Mouse (Mus musculus) midbrain, embryonic 10.5 days (tissue): ENCODE results near the gene Hps1. TPM values are rescaled to one million over a fixed set of nuclear protein-coding genes. Genes with fewer than 3 reads are reported as not detected.

Experiments used
- DNase-seq: peaks from one replicate; pipeline ENCODE4 v3.0.0-alpha.2; 2017; ENCODE audit warnings: low spot score
- H3K27ac ChIP-seq: fragments of 300-500 bp; sonication (generic); replicated peaks from 2 replicates; pipeline ENCODE4 v1.5.1; 2016; ENCODE audit warnings: mild to moderate bottlenecking
- H3K27me3 ChIP-seq: fragments of 300-500 bp; sonication (generic); 2 replicates; pipeline ENCODE4 v1.6.1; 2016; ENCODE audit warnings: low read depth, mild to moderate bottlenecking; ENCODE audit not compliant: poor library complexity, severe bottlenecking
- H3K36me3 ChIP-seq: fragments of 300-500 bp; sonication (generic); 2 replicates; pipeline ENCODE4 v1.6.1; 2016; ENCODE audit warnings: mild to moderate bottlenecking, moderate library complexity
- H3K4me1 ChIP-seq: fragments of 300-500 bp; sonication (generic); 2 replicates; pipeline ENCODE4 v1.6.1; 2016
- H3K4me3 ChIP-seq: fragments of 300-500 bp; sonication (generic); 2 replicates; pipeline ENCODE4 v1.5.1; 2016; ENCODE audit warnings: mild to moderate bottlenecking, moderate library complexity
- H3K9me3 ChIP-seq: fragments of 300-500 bp; sonication (generic); replicated peaks from 2 replicates; pipeline ENCODE4 v1.6.1; 2016; ENCODE audit warnings: mild to moderate bottlenecking
- WGBS: fragments of 180-500 bp; shearing (Covaris S2); methylation state at CpG from one replicate; pipeline ENCODE4 v1.1.7; 2016; 5-methylcytosine and 5-hydroxymethylcytosine counted together
- polyA plus RNA-seq: library from polyadenylated mRNA; unstranded; fragments of >200 nt; fragmentation: Nextera tagmentation; extraction: Ambion mirVana; gene quantifications from 2 replicates; pipeline ENCODE4 v1.2.1, GENCODE M21; 2016

The Hps1 gene
- polyA plus RNA-seq, 1 experiment from 2014 or later = 17.5 TPM

DNA sequence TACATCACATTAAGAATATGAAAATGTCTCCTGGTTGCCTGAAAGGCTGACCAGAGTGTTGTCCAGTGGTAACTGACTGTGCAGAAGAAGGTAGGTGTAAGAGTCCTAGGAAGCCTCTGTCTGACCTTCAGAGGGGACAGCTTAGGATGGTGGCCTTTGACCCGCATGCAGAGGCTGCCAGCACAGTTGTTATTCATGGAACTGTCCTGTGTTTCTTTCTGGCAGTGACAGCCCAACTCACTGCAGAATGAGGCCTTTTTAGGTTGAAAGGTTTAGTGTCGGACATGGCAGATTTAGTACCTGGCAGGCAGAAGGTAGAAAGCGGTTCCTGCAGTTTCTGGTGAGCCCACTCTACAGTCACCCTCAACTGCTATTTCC is 53.8 kb downstream of the Hps1 start:
- WGBS = 86% methylated on average over 3 of the region's 3 CpGs
- H3K9me3 ChIP-seq = no peaks in the 10 kb centered on the region
- DNase-seq = no peak
- no peaks in the 10 kb centered on the region for H3K4me1 ChIP-seq
- H3K27me3 ChIP-seq = no peaks in the 10 kb centered on the region
- no peak overlapping the region for H3K27ac ChIP-seq
- no peak overlapping the region for H3K4me3 ChIP-seq
- H3K36me3 ChIP-seq = no peaks in the 10 kb centered on the region

DNA sequence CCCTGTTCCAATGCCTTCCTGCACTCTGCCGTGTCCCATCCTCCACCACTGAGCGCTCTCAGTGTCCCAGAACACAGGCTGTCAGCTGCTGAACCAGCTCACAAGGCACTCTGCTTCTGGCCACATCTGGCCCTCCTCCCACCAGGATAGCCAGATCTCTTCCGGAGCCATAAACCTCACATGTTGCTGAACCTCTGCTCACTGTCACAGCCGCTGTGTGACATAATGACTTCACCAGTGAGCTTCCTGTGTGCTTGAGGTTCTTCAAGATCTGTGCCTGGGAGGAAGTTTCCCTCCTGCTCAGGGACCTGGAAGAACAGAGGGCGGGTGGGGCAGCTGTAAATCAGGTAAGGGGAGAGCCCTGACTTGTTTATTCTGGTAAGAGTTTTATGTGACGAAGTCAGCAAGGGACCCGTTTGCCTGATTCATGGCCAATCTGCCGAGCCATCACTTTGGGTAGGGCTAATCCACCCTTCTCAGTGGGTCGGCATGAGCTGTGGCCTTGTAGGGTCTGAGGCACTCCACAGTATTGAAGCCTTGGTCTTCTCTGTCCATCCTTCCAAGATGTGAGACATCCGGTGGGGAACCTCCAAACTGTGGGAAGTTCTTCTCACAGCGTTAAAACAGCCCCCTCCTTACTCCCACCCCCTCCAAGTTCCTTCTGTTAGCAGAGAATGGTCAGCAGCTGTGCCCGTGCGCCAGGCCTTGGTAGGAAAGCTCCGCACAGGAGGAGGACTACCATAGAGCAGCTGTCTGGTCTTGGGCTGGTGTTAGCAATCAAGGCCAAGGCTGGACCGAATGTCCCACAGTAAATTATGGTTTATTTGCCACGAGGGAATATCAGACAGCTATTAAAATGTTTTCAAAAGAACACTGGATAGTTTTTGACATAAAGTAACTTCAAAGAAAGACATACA is 54.5 kb downstream of the Hps1 start:
- H3K4me3 ChIP-seq = no peak overlapping the region
- H3K36me3 ChIP-seq = no peaks in the 10 kb centered on the region
- no peaks in the 10 kb centered on the region for H3K4me1 ChIP-seq
- no peak overlapping the region; the same call in 1 of the 2 replicates for H3K27ac ChIP-seq
- no peaks in the 10 kb centered on the region for H3K9me3 ChIP-seq
- WGBS = 82% methylated on average over 16 of the region's 16 CpGs
- H3K27me3 ChIP-seq = peaks cover 3% of the 10 kb centered on the region; the same call in 1 of the 2 replicates
- no peak for DNase-seq

- WGBS = 85% methylated on average over 6 of the region's 6 CpGs
- H3K4me1 ChIP-seq = peaks cover 8% of the 10 kb centered on the region
- H3K4me3 ChIP-seq = no peak overlapping the region
- H3K9me3 ChIP-seq = no peaks in the 10 kb centered on the region
- H3K36me3 ChIP-seq = no peaks in the 10 kb centered on the region
- H3K27ac ChIP-seq = no peak overlapping the region
- no peak for DNase-seq
- H3K27me3 ChIP-seq = peaks cover 3% of the 10 kb centered on the region; the same call in 1 of the 2 replicates
These were observed 56.5 kb downstream of the Hps1 start for GRCm38 (mm10) chr19:42723302-42723701.

- no peak for DNase-seq
- Histone ChIP-seq H3K27me3 (peaks cover 3% of the 10 kb centered on the region; the same call in 1 of the 2 replicates), H3K27ac (no peak overlapping the region), H3K4me3 (no peak overlapping the region), H3K9me3 (no peaks in the 10 kb centered on the region), H3K36me3 (no peaks in the 10 kb centered on the region), H3K4me1 (peaks cover 8% of the 10 kb centered on the region)
- WGBS = 80% methylated on average over 2 of the region's 2 CpGs
These were observed 57.3 kb downstream of the Hps1 start for GRCm38 (mm10) chr19:42722500-42722899.

DNA sequence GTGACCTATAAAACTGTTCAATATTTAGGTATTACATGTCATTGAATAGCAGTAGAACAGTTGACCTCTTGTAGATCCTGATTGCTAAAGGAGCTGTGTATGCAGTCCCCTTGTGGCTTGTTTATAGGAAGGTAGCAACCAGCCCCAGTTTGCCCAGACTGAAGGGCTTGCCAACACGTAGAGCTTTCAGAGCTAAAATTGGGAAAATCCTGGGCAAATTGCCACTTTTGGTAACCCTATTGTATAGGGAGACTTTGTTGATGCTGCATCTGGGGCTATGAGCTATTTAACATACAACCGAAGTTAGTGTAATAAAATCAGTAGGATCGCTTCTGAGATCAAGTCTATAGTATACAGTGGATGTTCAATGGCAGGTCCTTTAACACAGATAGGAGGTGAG is 61.7 kb downstream of the Hps1 start:
- WGBS = 90% methylated on average over 3 of the region's 3 CpGs
- Histone ChIP-seq H3K9me3 (no peaks in the 10 kb centered on the region), H3K36me3 (no peaks in the 10 kb centered on the region), H3K27ac (no peak overlapping the region), H3K4me3 (no peak overlapping the region), H3K4me1 (peaks cover 8% of the 10 kb centered on the region), H3K27me3 (peaks cover 3% of the 10 kb centered on the region; the same call in 1 of the 2 replicates)
- DNase-seq = no peak

DNA sequence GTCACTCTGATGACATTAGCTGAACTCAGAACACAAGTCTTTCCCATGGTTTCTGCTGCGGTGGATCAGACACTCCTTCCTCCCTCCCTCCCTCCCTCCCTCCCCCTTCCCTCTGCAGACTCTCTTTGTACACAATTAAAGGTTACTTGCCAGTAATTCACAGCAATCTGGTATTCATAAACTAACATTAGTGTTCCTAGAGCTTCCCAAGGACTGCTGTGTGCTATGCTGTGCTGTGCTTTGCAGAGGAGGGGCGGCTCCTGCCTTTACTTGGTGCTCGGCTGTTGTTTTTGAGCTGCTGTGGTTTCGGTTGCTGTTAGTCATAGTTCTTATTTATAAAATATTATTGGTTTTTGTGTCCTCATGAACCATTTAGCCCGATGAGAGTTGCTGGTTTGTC is 62.1 kb downstream of the Hps1 start:
- Histone ChIP-seq H3K27me3 (peaks cover 3% of the 10 kb centered on the region; the same call in 1 of the 2 replicates), H3K36me3 (no peaks in the 10 kb centered on the region)

GRCm38 (mm10) chr19:42716507-42716906 is 63.3 kb downstream of the Hps1 start:
- Histone ChIP-seq H3K27me3 (peaks cover 3% of the 10 kb centered on the region; the same call in 1 of the 2 replicates), H3K36me3 (no peaks in the 10 kb centered on the region), H3K4me3 (no peak overlapping the region), H3K9me3 (no peaks in the 10 kb centered on the region), H3K27ac (no peak overlapping the region), H3K4me1 (peaks cover 8% of the 10 kb centered on the region)
- WGBS = 88% methylated on average over 7 of the region's 7 CpGs
- DNase-seq = no peak

More for the DNA sequence above, 62.1 kb downstream of the Hps1 start:
- H3K4me3 ChIP-seq = no peak overlapping the region
- DNase-seq = no peak
- H3K27ac ChIP-seq = no peak overlapping the region
- WGBS = 83% methylated on average over 5 of the region's 5 CpGs
- peaks cover 8% of the 10 kb centered on the region for H3K4me1 ChIP-seq
- H3K9me3 ChIP-seq = no peaks in the 10 kb centered on the region

DNA sequence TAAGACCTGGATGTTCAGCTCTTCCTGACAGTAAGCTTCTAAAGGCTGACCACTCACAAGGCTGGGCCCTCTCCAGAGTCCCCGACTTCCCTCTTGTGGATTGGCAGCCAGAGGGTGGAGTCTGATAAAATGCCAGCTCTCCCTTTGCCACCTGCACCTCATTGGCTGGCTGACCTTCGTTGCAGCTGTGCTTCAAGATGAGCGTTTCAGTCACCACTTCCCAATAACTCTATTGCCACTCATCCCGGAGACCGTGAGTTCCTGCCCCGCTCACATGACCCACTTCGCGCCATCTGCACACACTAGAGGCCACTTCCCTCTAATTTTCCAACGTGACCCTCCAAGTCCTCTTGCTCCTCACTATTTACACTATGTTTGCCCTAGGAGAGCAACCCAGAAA is 66.0 kb downstream of the Hps1 start:
- Histone ChIP-seq H3K27me3 (no peaks in the 10 kb centered on the region), H3K4me3 (no peak overlapping the region), H3K4me1 (no peaks in the 10 kb centered on the region), H3K36me3 (no peaks in the 10 kb centered on the region), H3K27ac (no peak overlapping the region), H3K9me3 (no peaks in the 10 kb centered on the region)
- no peak for DNase-seq
- 88% methylated on average over 9 of the region's 9 CpGs for WGBS

Other genes starting within 250 kb of the Hps1 start
- 0.19 and 0.25 TPM in 2 replicates for gene Loxl4, start 167.2 kb downstream of the Hps1 start, polyA plus RNA-seq
- gene Pyroxd2, start 27.2 kb downstream of the Hps1 start, polyA plus RNA-seq = 0.46 and 0.83 TPM in 2 replicates